Mouse (Mus musculus) embryonic facial prominence, embryonic 13.5 days (tissue): ENCODE results near the gene Nme1. TPM values are rescaled to one million over a fixed set of nuclear protein-coding genes. Genes with fewer than 3 reads are reported as not detected.
A peak's percentile ranks its signal among the peaks of the same experiment; 100 is the strongest.

Experiments used
- ATAC-seq: fragments of 200-750 bp; cut with Nextera tagmentation; 2 replicates; pipeline ENCODE4 v1.8.0; 2017; ENCODE audit warnings: low read depth; ENCODE audit not compliant: insufficient number of reproducible peaks, insufficient read depth, low FRiP score, low TSS enrichment
- H3K27ac ChIP-seq: fragments of 300-500 bp; sonication (generic); 2 replicates; pipeline ENCODE4 v1.5.1; 2015; ENCODE audit warnings: moderate library complexity, mild to moderate bottlenecking, inconsistent platforms
- H3K27me3 ChIP-seq: fragments of 300-500 bp; sonication (generic); 2 replicates; pipeline ENCODE4 v1.6.1; 2015; ENCODE audit warnings: mild to moderate bottlenecking, inconsistent platforms
- H3K36me3 ChIP-seq: fragments of 300-500 bp; sonication (generic); 2 replicates; pipeline ENCODE4 v1.6.1; 2015; ENCODE audit warnings: mild to moderate bottlenecking, inconsistent platforms
- H3K4me1 ChIP-seq: fragments of 300-500 bp; sonication (generic); 2 replicates; pipeline ENCODE4 v1.6.1; 2015; ENCODE audit warnings: inconsistent platforms
- H3K4me2 ChIP-seq: fragments of 300-500 bp; sonication (generic); 2 replicates; pipeline ENCODE4 v1.6.1; 2015; ENCODE audit warnings: moderate library complexity, mild to moderate bottlenecking, inconsistent platforms
- H3K4me3 ChIP-seq: fragments of 300-500 bp; sonication (generic); 2 replicates; pipeline ENCODE4 v1.5.1; 2015; ENCODE audit warnings: mild to moderate bottlenecking, inconsistent platforms
- H3K9ac ChIP-seq: fragments of 300-500 bp; sonication (generic); 2 replicates; pipeline ENCODE4 v1.6.1; 2015; ENCODE audit warnings: mild to moderate bottlenecking, inconsistent platforms
- H3K9me3 ChIP-seq: fragments of 300-500 bp; sonication (generic); 2 replicates; pipeline ENCODE4 v1.6.1; 2016; ENCODE audit warnings: inconsistent platforms
- WGBS: fragments of 180-500 bp; shearing (Covaris S2); methylation state at CpG from one replicate; pipeline ENCODE4 v1.1.7; 2015; ENCODE audit warnings: mixed read lengths; 5-methylcytosine and 5-hydroxymethylcytosine counted together
- polyA plus RNA-seq: library from polyadenylated mRNA; unstranded; fragments of >200 nt; fragmentation: Nextera tagmentation; extraction: Ambion mirVana; gene quantifications from 2 replicates; pipeline ENCODE4 v1.2.1, GENCODE M21; 2015

Gene Nme1
- polyA plus RNA-seq, 1 experiment from 2014 or later = 140 TPM

DNA sequence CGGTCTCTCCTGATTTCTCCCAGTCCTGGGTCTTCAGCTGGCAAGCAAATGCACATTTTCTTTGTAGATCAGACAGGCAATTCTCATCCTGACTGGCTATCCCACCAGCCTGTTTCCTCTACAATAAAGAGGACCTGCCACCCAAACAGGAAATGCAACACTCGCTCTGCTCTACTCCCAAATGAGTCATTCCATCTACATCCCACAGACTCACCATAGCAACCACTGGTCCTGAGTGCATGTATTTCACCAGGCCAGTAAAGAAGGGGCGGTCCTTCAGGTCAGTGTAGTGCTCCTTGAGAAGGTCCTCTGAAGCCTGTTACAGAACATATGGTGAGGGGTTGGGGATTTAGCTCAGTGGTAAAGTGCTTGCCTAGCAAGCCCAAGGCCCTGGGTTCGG is 5.3 kb downstream of the Nme1 start:
- WGBS = 92% methylated on average over 4 of the region's 4 CpGs
- H3K9ac ChIP-seq = no peak overlapping the region
- H3K36me3 ChIP-seq = peaks cover 76% of the 10 kb centered on the region
- H3K9me3 ChIP-seq = no peaks in the 10 kb centered on the region
- no peak for ATAC-seq
- H3K4me2 ChIP-seq = no peak overlapping the region
- H3K27ac ChIP-seq = no peak overlapping the region
- peaks cover 9% of the 10 kb centered on the region for H3K4me1 ChIP-seq
- no peaks in the 10 kb centered on the region for H3K27me3 ChIP-seq
- H3K4me3 ChIP-seq = no peak overlapping the region

GRCm38 (mm10) chr11:93961482-93961881 is 6.8 kb downstream of the Nme1 start:
- no peak for ATAC-seq

DNA sequence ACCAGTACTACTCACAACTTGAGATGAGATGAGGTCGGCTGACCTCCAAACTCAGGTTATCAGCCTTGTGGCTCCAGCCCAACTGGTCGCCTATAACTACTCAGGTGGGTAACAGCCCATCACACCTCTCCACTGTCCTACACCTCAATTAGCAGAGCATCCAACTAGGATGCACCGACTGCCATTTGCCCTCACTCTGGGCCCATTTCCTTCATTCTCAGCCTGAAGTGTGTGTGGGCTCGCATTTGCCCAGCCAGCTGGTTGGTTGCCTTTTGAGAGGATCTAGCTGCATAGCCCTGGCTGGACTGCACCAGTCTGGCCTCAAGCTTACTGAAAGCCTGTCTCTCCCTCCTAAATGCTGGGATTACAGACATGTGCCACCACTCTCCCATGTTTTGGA is 10.6 kb downstream of the Nme1 start:
- Histone ChIP-seq H3K4me1 (peaks cover 27% of the 10 kb centered on the region), H3K27ac (no peak overlapping the region), H3K36me3 (peaks cover 66% of the 10 kb centered on the region), H3K9me3 (no peaks in the 10 kb centered on the region), H3K27me3 (no peaks in the 10 kb centered on the region), H3K4me2 (no peak overlapping the region), H3K4me3 (no peak overlapping the region), H3K9ac (no peak overlapping the region)
- WGBS = 83% methylated on average over 4 of the region's 4 CpGs
- ATAC-seq = no peak

More at GRCm38 (mm10) chr11:93961482-93961881, 6.8 kb downstream of the Nme1 start:
- no peak overlapping the region for H3K27ac ChIP-seq
- no peaks in the 10 kb centered on the region for H3K27me3 ChIP-seq
- no peak overlapping the region for H3K4me2 ChIP-seq
- H3K36me3 ChIP-seq = peaks cover 82% of the 10 kb centered on the region
- H3K4me3 ChIP-seq = no peak overlapping the region
- peaks cover 6% of the 10 kb centered on the region for H3K4me1 ChIP-seq
- H3K9ac ChIP-seq = no peak overlapping the region
- no peaks in the 10 kb centered on the region for H3K9me3 ChIP-seq
- WGBS = 92% methylated on average over 6 of the region's 6 CpGs

GRCm38 (mm10) chr11:93957031-93957555 is 11.2 kb downstream of the Nme1 start:
- Histone ChIP-seq H3K9me3 (no peaks in the 10 kb centered on the region), H3K4me1 (peaks cover 33% of the 10 kb centered on the region), H3K27me3 (no peaks in the 10 kb centered on the region), H3K4me2 (no peak overlapping the region), H3K4me3 (no peak overlapping the region), H3K27ac (peak overlapping the region; percentile 8), H3K36me3 (peaks cover 66% of the 10 kb centered on the region), H3K9ac (no peak overlapping the region)
- 78% methylated on average over 2 of the region's 2 CpGs for WGBS
- no peak for ATAC-seq

GRCm38 (mm10) chr11:93956159-93956558 is 12.2 kb downstream of the Nme1 start, which contains the start of gene Nme2:
TSS of gene Nme2 (minus strand) at chr11:93956259.
- no peaks in the 10 kb centered on the region for H3K27me3 ChIP-seq
- H3K4me3 ChIP-seq = peak within 1 kb of the TSS; percentile 76
- H3K27ac ChIP-seq = peak within 1 kb of the TSS; percentile 92
- no peak for ATAC-seq
- H3K4me2 ChIP-seq = peak within 1 kb of the TSS; percentile 92
- 4% methylated on average over 6 of the region's 6 CpGs for WGBS
- H3K9me3 ChIP-seq = no peaks in the 10 kb centered on the region
- peaks cover 64% of the 10 kb centered on the region for H3K36me3 ChIP-seq
- peaks cover 33% of the 10 kb centered on the region for H3K4me1 ChIP-seq
- H3K9ac ChIP-seq = peak within 1 kb of the TSS; percentile 83

GRCm38 (mm10) chr11:93955256-93956150 is 12.8 kb downstream of the Nme1 start:
- H3K9me3 ChIP-seq = no peaks in the 10 kb centered on the region
- H3K36me3 ChIP-seq = peaks cover 64% of the 10 kb centered on the region
- H3K9ac ChIP-seq = peak overlapping the region; percentile 83
- peaks cover 33% of the 10 kb centered on the region for H3K4me1 ChIP-seq
- WGBS = under 1% methylated on average over 67 of the region's 67 CpGs
- peak overlapping the region; percentile 76 for H3K4me3 ChIP-seq
- H3K27ac ChIP-seq = peak overlapping the region; percentile 92
- peak; percentile 96 for ATAC-seq
- peak overlapping the region; percentile 92 for H3K4me2 ChIP-seq
- H3K27me3 ChIP-seq = no peaks in the 10 kb centered on the region

DNA sequence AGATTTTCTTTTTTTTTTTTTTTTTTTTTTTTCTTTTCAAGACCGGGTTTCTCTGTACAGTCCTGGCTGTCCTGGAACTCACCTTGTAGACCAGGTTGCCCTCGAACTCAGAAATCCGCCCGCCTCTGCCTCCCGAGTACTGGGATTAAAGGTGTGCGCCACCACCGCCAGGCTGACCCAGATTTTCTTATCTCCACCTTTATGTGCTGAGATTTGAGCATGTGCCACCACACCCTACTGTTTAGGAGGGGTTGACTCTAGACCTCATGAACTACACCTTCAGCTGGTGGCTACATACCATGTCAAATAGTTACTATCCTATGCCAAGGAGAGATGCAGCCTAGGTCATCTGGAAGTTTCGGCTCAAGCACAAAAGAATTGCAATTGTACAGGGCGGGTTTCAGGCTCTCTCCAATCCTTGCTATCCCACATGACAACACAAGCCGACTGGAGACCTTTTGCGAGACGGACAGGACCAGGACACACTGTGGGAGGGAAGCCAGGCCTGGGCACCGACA is 13.5 kb downstream of the Nme1 start:
- peak overlapping the region; percentile 83 for H3K9ac ChIP-seq
- no peaks in the 10 kb centered on the region for H3K9me3 ChIP-seq
- H3K27me3 ChIP-seq = no peaks in the 10 kb centered on the region
- no peak for ATAC-seq
- H3K4me3 ChIP-seq = peak overlapping the region; percentile 76
- H3K36me3 ChIP-seq = peaks cover 64% of the 10 kb centered on the region
- H3K4me1 ChIP-seq = peaks cover 33% of the 10 kb centered on the region
- H3K4me2 ChIP-seq = peak overlapping the region; percentile 92
- peak overlapping the region; percentile 92 for H3K27ac ChIP-seq
- WGBS = 41% methylated on average over 13 of the region's 13 CpGs

- peaks cover 33% of the 10 kb centered on the region for H3K4me1 ChIP-seq
- no peaks in the 10 kb centered on the region for H3K27me3 ChIP-seq
- peaks cover 59% of the 10 kb centered on the region for H3K36me3 ChIP-seq
- no peak overlapping the region for H3K4me3 ChIP-seq
- no peak for ATAC-seq
- no peaks in the 10 kb centered on the region for H3K9me3 ChIP-seq
- H3K27ac ChIP-seq = no peak overlapping the region
- no peak overlapping the region for H3K4me2 ChIP-seq
- peak overlapping the region; percentile 36; the same call in 1 of the 2 replicates for H3K9ac ChIP-seq
- WGBS = 51% methylated on average over 5 of the region's 5 CpGs
Measured at GRCm38 (mm10) chr11:93952376-93952775, 15.9 kb downstream of the Nme1 start.

- Histone ChIP-seq H3K27me3 (no peaks in the 10 kb centered on the region), H3K27ac (no peak overlapping the region), H3K4me3 (no peak overlapping the region), H3K9me3 (no peaks in the 10 kb centered on the region), H3K9ac (no peak overlapping the region), H3K4me1 (peaks cover 27% of the 10 kb centered on the region), H3K36me3 (peaks cover 63% of the 10 kb centered on the region), H3K4me2 (no peak overlapping the region)
- 95% methylated on average over 1 of the region's 1 CpGs for WGBS
- no peak for ATAC-seq
Measured at GRCm38 (mm10) chr11:93950045-93950444, 18.3 kb downstream of the Nme1 start.

DNA sequence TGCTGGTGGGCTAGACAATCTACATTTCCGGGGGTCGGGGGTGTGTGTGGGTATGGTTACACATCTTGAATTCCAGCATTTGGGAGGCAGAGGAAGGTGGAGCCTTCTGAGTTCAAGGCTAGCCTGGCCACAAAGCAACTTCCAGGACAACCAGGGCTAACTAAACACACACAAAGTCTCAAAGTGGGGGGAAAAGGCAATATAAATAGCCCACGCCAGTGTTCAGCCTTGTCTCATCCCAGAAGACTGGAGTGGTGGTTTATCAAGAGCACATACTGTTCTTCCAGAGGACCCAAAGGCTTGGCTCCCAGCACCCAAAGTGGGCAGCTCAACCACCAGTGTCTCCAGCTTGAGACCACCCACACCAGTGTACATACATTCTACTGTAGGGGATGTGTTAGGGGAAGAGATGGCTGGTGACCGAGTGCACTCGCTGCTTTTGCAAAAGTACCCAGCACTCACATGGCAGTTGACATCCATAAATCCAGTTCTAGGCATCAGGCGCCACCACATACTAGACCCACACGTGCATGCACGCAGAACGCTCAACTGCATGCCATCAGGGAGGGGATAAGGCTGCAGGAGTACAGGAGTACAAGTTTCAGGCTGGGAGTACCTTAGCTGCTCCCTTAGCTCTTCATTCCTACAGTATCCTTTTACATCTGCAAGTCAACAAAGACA is 19.3 kb downstream of the Nme1 start:
- no peak overlapping the region for H3K4me3 ChIP-seq
- H3K9ac ChIP-seq = no peak overlapping the region
- H3K27ac ChIP-seq = no peak overlapping the region
- 85% methylated on average over 9 of the region's 9 CpGs for WGBS
- no peaks in the 10 kb centered on the region for H3K27me3 ChIP-seq
- no peaks in the 10 kb centered on the region for H3K9me3 ChIP-seq
- peaks cover 19% of the 10 kb centered on the region for H3K4me1 ChIP-seq
- H3K4me2 ChIP-seq = no peak overlapping the region
- H3K36me3 ChIP-seq = peaks cover 60% of the 10 kb centered on the region
- no peak for ATAC-seq

GRCm38 (mm10) chr11:93944986-93945385 is 23.3 kb downstream of the Nme1 start:
- Histone ChIP-seq H3K9ac (no peak overlapping the region), H3K27me3 (no peaks in the 10 kb centered on the region), H3K9me3 (no peaks in the 10 kb centered on the region), H3K4me1 (no peaks in the 10 kb centered on the region), H3K4me2 (no peak overlapping the region), H3K36me3 (peaks cover 42% of the 10 kb centered on the region), H3K27ac (no peak overlapping the region), H3K4me3 (no peak overlapping the region)
- 39% methylated on average over 3 of the region's 3 CpGs for WGBS
- ATAC-seq = no peak
